Mouse (Mus musculus): ENCODE results near the gene Rps2. TPM values are rescaled to one million over a fixed set of nuclear protein-coding genes. Genes with fewer than 3 reads are reported as not detected.

Rps2 gene
- polyA plus RNA-seq, 1 experiment from 2014 or later, result 856 TPM

DNA sequence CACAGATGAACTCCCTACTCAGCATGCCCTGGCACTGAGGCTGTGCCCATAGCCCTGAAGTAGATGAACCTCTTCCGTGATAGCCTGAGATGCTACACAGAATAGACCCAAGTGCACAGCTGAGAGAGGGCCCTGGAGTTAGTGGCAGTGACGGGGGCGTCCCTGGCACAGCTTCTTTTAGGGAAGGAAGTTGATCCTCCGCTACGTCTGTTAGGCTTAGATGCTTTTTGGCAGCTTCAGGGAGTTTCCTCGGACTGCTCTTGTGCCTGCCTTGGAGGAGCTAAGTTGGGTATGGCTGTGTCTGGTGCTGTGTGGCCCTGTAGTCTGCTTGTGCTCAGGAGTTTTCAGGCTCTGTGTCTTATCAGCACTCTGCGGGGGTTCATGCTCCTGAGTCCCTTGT is 43.6 kb upstream of the Rps2 start:
- TF ChIP-seq CTCF (IDR thresholded peaks at IDR 0.05; ENCODE audit: low read depth), result no peak
- TF ChIP-seq EP300 (IDR thresholded peaks at IDR 0.05; ENCODE audit: low read depth), result no peak
- no peak overlapping the region for H3K27ac ChIP-seq (ENCODE audit: low read depth)
- H3K36me3 ChIP-seq (replicated peaks; ENCODE audit: insufficient read depth, low read length), result peaks cover 28% of the 10 kb centered on the region
- DNase-seq (no peak), ATAC-seq (no peak)
- H3K9ac ChIP-seq (replicated peaks), result no peak overlapping the region
- no peaks in the 10 kb centered on the region for H3K27me3 ChIP-seq (ENCODE audit: insufficient read depth, low read length)
- H3K9me3 ChIP-seq (ENCODE audit: low read length), result no peaks in the 10 kb centered on the region
- WGBS (ENCODE audit: insufficient replicate concordance), result 55% methylated on average over 7 of the region's 7 CpGs
- no peak overlapping the region for H3K4me3 ChIP-seq (ENCODE audit: low read depth, low read length)
- peaks cover 34% of the 10 kb centered on the region for H3K4me1 ChIP-seq (ENCODE audit: insufficient read depth)
- H3K4me2 ChIP-seq (ENCODE audit: low read depth, low read length), result no peak overlapping the region

- DNase-seq, result peak; percentile 84
- peak; percentile 33 for ATAC-seq
- TF ChIP-seq EP300 (IDR thresholded peaks at IDR 0.05; ENCODE audit: low read depth) (no peak), CTCF (IDR thresholded peaks at IDR 0.05; ENCODE audit: low read depth) (peak; percentile 87)
- Histone ChIP-seq H3K4me2 (ENCODE audit: low read depth, low read length) (no peak overlapping the region), H3K4me3 (ENCODE audit: low read depth, low read length) (no peak overlapping the region), H3K9ac (replicated peaks) (no peak overlapping the region), H3K27ac (ENCODE audit: low read depth) (no peak overlapping the region), H3K27me3 (ENCODE audit: insufficient read depth, low read length) (no peaks in the 10 kb centered on the region), H3K9me3 (ENCODE audit: low read length) (no peaks in the 10 kb centered on the region), H3K36me3 (replicated peaks; ENCODE audit: insufficient read depth, low read length) (peaks cover 45% of the 10 kb centered on the region), H3K4me1 (ENCODE audit: insufficient read depth) (peaks cover 23% of the 10 kb centered on the region)
- WGBS (ENCODE audit: insufficient replicate concordance), result 68% methylated on average over 2 of the region's 2 CpGs
Observed at GRCm38 (mm10) chr17:24676187-24676586, 41.7 kb upstream of the Rps2 start.

GRCm38 (mm10) chr17:24676877-24677276 is 41.0 kb upstream of the Rps2 start:
- no peak overlapping the region for H3K27ac ChIP-seq (ENCODE audit: low read depth)
- no peak overlapping the region for H3K4me3 ChIP-seq (ENCODE audit: low read depth, low read length)
- no peak overlapping the region for H3K4me2 ChIP-seq (ENCODE audit: low read depth, low read length)
- DNase-seq (no peak), ATAC-seq (no peak)
- peaks cover 49% of the 10 kb centered on the region for H3K36me3 ChIP-seq (replicated peaks; ENCODE audit: insufficient read depth, low read length)
- TF ChIP-seq CTCF (IDR thresholded peaks at IDR 0.05; ENCODE audit: low read depth) (no peak), EP300 (IDR thresholded peaks at IDR 0.05; ENCODE audit: low read depth) (no peak)
- H3K9ac ChIP-seq (replicated peaks), result no peak overlapping the region
- H3K4me1 ChIP-seq (ENCODE audit: insufficient read depth), result peaks cover 16% of the 10 kb centered on the region
- WGBS (ENCODE audit: insufficient replicate concordance), result 88% methylated on average over 5 of the region's 5 CpGs
- H3K9me3 ChIP-seq (ENCODE audit: low read length), result no peaks in the 10 kb centered on the region
- H3K27me3 ChIP-seq (ENCODE audit: insufficient read depth, low read length), result no peaks in the 10 kb centered on the region

DNA sequence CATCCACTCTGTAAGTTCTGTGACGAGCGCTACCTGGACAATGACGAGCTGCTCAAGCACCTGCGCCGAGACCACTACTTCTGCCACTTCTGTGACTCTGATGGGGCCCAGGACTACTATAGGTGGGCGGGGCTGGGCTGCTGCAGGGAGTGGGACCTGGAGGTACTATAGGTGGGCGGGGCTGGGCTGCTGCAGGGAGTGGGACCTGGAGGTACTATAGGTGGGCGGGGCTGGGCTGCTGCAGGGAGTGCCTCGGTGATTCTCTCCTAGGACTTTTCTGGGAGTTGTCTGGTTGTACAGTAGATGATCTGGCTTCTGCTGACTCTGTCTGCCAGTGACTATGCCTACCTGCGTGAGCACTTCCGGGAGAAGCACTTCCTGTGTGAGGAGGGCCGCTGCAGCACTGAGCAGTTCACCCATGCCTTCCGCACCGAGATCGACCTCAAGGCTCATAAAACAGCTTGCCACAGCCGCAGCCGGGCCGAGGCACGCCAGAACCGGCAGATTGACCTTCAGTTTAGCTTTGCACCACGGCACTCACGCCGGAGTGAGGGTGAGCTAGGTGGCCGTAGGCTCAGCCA is 40.3 kb upstream of the Rps2 start:
- Histone ChIP-seq H3K36me3 (replicated peaks; ENCODE audit: insufficient read depth, low read length) (peaks cover 49% of the 10 kb centered on the region), H3K9ac (replicated peaks) (no peak overlapping the region), H3K9me3 (ENCODE audit: low read length) (no peaks in the 10 kb centered on the region), H3K4me1 (ENCODE audit: insufficient read depth) (peaks cover 9% of the 10 kb centered on the region), H3K4me3 (ENCODE audit: low read depth, low read length) (no peak overlapping the region), H3K4me2 (ENCODE audit: low read depth, low read length) (no peak overlapping the region), H3K27me3 (ENCODE audit: insufficient read depth, low read length) (no peaks in the 10 kb centered on the region), H3K27ac (ENCODE audit: low read depth) (no peak overlapping the region)
- no peak for DNase-seq
- no peak for TF ChIP-seq EP300 (IDR thresholded peaks at IDR 0.05; ENCODE audit: low read depth)
- no peak for TF ChIP-seq CTCF (IDR thresholded peaks at IDR 0.05; ENCODE audit: low read depth)
- WGBS (ENCODE audit: insufficient replicate concordance), result 89% methylated on average over 24 of the region's 24 CpGs
- ATAC-seq, result no peak

DNA sequence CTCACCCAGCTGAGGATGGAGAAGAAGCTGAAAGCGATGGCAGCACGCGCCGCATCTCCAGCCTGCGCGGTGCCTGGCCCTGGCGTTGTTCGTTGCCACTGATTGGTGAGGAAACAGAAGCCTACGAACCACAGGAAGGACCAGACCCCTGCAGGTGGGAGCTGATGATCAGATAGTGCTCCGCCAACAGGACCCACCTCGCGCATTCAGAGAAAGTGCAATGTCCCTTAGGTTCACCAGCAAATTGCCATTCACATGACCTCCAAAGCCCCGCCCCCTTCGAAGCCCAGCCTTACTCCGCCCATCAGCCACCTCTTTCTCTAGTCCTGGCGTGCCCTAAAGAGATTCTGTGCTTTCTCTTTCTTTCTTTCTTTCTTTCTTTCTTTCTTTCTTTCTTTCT is 31.4 kb upstream of the Rps2 start:
- H3K9ac ChIP-seq (replicated peaks), result no peak overlapping the region
- DNase-seq (peak; percentile 81), ATAC-seq (peak; percentile 72)
- H3K27ac ChIP-seq (ENCODE audit: low read depth), result no peak overlapping the region
- no peaks in the 10 kb centered on the region for H3K9me3 ChIP-seq (ENCODE audit: low read length)
- peaks cover 18% of the 10 kb centered on the region for H3K4me1 ChIP-seq (ENCODE audit: insufficient read depth)
- H3K36me3 ChIP-seq (replicated peaks; ENCODE audit: insufficient read depth, low read length), result no peaks in the 10 kb centered on the region; the same call in 1 of the 2 replicates
- no peak for TF ChIP-seq EP300 (IDR thresholded peaks at IDR 0.05; ENCODE audit: low read depth)
- TF ChIP-seq CTCF (IDR thresholded peaks at IDR 0.05; ENCODE audit: low read depth), result no peak
- peaks cover 41% of the 10 kb centered on the region for H3K27me3 ChIP-seq (ENCODE audit: insufficient read depth, low read length)
- H3K4me3 ChIP-seq (ENCODE audit: low read depth, low read length), result 0 out of 2 replicates have a peak overlapping the region, but pooled peaks have one; percentile 17
- H3K4me2 ChIP-seq (ENCODE audit: low read depth, low read length), result peak overlapping the region; percentile 58
- WGBS (ENCODE audit: insufficient replicate concordance), result 31% methylated on average over 16 of the region's 16 CpGs

DNA sequence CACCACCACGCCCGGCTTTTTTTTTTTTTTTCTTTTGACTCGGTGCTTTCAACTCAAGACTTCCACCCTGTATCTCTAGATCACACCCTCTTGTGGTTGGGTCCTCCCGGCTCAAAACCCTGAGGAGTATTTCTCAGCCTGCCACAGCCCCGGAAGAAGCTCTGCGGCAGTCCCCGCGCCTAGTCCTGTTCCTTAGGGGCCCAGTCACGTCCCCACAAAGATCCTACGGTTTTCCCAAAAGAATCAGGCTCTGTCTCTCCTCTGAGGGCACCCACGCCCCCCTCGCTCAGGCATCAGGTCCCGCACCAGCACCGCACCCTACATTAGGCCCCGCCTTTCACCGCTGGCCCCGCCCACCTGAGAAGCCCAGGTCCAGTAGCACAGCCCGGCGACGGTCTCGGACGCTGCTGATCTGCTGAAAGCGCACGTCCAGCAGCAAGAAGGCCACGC is 30.7 kb upstream of the Rps2 start:
- Histone ChIP-seq H3K4me1 (ENCODE audit: insufficient read depth) (peaks cover 18% of the 10 kb centered on the region), H3K27ac (ENCODE audit: low read depth) (no peak overlapping the region), H3K9ac (replicated peaks) (0 out of 2 replicates have a peak overlapping the region, but pooled peaks have one; percentile 9), H3K4me3 (ENCODE audit: low read depth, low read length) (peak overlapping the region; percentile 43), H3K27me3 (ENCODE audit: insufficient read depth, low read length) (peaks cover 41% of the 10 kb centered on the region), H3K9me3 (ENCODE audit: low read length) (no peaks in the 10 kb centered on the region), H3K4me2 (ENCODE audit: low read depth, low read length) (peak overlapping the region; percentile 75), H3K36me3 (replicated peaks; ENCODE audit: insufficient read depth, low read length) (no peaks in the 10 kb centered on the region)
- peak; percentile 79 for DNase-seq
- TF ChIP-seq EP300 (IDR thresholded peaks at IDR 0.05; ENCODE audit: low read depth) (no peak), CTCF (IDR thresholded peaks at IDR 0.05; ENCODE audit: low read depth) (no peak)
- WGBS (ENCODE audit: insufficient replicate concordance), result 3% methylated on average over 24 of the region's 25 CpGs
- peak; percentile 64 for ATAC-seq

All from liver, postnatal 0 days (tissue).